Mouse (Mus musculus) cortical plate, adult 2 months (tissue): ENCODE results near the gene Vps45. TPM values are rescaled to one million over a fixed set of nuclear protein-coding genes. Genes with fewer than 3 reads are reported as not detected.

Experiments
- H3K27ac ChIP-seq: fragments of 200-500 bp; 2 replicates; pipeline ENCODE4 v1.5.1; 2012; ENCODE audit warnings: low read length, control low read depth, inconsistent platforms; ENCODE audit not compliant: insufficient read depth
- H3K4me1 ChIP-seq: fragments of 200-500 bp; 2 replicates; pipeline ENCODE4 v1.6.1; 2011; ENCODE audit warnings: low read length; ENCODE audit not compliant: control insufficient read depth, insufficient read depth
- H3K4me3 ChIP-seq: fragments of 200-500 bp; 2 replicates; pipeline ENCODE4 v1.5.1; 2011; ENCODE audit warnings: mild to moderate bottlenecking, low read length, control low read depth; ENCODE audit not compliant: insufficient read depth
- CTCF ChIP-seq: fragments of 200-500 bp; IDR thresholded peaks from 2 replicates; pipeline ENCODE4 v1.5.1; 2011; ENCODE audit warnings: mild to moderate bottlenecking, control low read depth, low read length; ENCODE audit not compliant: insufficient read depth; ENCODE audit errors: extremely low read depth
- POLR2A ChIP-seq: fragments of 200-500 bp; IDR thresholded peaks from 2 replicates; pipeline ENCODE4 v1.6.1; 2011; ENCODE audit warnings: mild to moderate bottlenecking, low read length, control low read depth; ENCODE audit not compliant: insufficient read depth; ENCODE audit errors: extremely low read depth
- polyA plus RNA-seq: library from polyadenylated mRNA; depleted of rRNA; stranded (reverse); fragments of >200 nt; gene quantifications from 2 replicates; pipeline ENCODE4 v1.2.3, GENCODE M21; 2012; rRNA removed

Gene Vps45
- polyA plus RNA-seq, 1 experiment, result 32.1 TPM

DNA sequence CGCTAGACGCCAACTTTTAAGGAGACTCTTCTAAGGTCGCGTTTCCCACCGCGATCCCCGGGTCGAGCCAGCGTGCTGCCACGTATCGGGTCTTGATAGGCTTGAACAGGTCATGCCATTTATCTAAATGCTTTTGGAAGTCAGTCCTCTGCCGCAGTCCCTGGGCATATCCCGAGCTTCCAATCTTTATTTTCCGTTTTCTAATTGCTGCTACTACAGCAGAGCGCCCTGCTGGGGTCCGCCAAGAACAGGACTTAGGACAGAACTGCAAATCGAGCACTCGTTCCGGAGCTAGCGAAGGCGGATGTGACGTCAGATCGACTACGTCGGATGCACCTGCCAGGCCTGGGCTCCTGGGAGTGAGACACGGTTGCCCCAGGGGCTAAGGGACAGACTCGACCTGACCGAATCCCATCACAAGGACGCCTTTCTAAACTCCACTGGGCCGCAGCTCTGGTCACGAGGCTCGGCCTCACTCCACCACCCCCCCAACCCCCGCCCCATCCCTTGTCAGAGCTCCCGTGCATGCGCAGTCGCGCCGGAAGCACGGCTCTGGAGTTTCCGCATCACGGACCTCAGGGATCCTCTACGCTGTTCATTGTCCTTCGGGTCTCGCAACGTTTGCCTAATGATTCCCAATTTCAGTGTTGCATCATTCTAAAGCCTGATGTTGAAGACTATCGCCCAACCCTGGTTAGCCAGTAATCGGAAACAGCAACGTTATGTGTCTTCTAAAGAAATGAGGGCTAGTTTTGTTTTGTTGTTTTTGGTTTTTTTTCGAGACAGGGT lies 107.3 kb downstream of the Vps45 start:
- Histone ChIP-seq H3K4me3 (peak overlapping the region; percentile 49), H3K4me1 (no peaks in the 10 kb centered on the region), H3K27ac (peak overlapping the region; percentile 79)
- TF ChIP-seq CTCF, result no peak
- peak; percentile 91 for TF ChIP-seq POLR2A

Other genes with a start within 250 kb of the Vps45 start
- gene Rprd2, start 239.6 kb downstream of the Vps45 start, polyA plus RNA-seq, result 21.4 and 22.8 TPM in 2 replicates
- gene Prpf3, start 202.6 kb downstream of the Vps45 start, polyA plus RNA-seq, result 36.0 and 36.9 TPM in 2 replicates
- 250 and 251 TPM in 2 replicates for gene Mrps21, start 186.9 kb downstream of the Vps45 start, polyA plus RNA-seq
- 54.7 and 63.6 TPM in 2 replicates for gene Ciart, start 176.2 kb downstream of the Vps45 start, polyA plus RNA-seq
- gene BC028528, start 166.5 kb downstream of the Vps45 start, polyA plus RNA-seq, result 14.2 and 15.6 TPM in 2 replicates
- gene Aph1a, start 164.5 kb downstream of the Vps45 start, polyA plus RNA-seq, result 68.6 and 71.6 TPM in 2 replicates
- gene Car14, start 153.8 kb downstream of the Vps45 start, polyA plus RNA-seq, result 19.9 and 22.3 TPM in 2 replicates
- 69.8 and 85.5 TPM in 2 replicates for gene Anp32e, start 129.2 kb downstream of the Vps45 start, polyA plus RNA-seq
- 133 and 134 TPM in 2 replicates for gene Plekho1, start 62.5 kb downstream of the Vps45 start, polyA plus RNA-seq
- 17.3 and 19.9 TPM in 2 replicates for gene Otud7b, start 46.1 kb upstream of the Vps45 start, polyA plus RNA-seq
- 13.4 and 14.0 TPM in 2 replicates for gene Mtmr11, start 103.5 kb upstream of the Vps45 start, polyA plus RNA-seq
- gene Sf3b4, start 113.9 kb upstream of the Vps45 start, polyA plus RNA-seq, result 46.0 and 51.1 TPM in 2 replicates
- 279 and 292 TPM in 2 replicates for gene Sv2a, start 122.7 kb upstream of the Vps45 start, polyA plus RNA-seq
- gene Bola1, start 161.2 kb upstream of the Vps45 start, polyA plus RNA-seq, result 29.4 and 29.9 TPM in 2 replicates
- gene Hist2h2ab, start 161.4 kb upstream of the Vps45 start, polyA plus RNA-seq, result 1.3 and 2.7 TPM in 2 replicates
- gene Hist2h2ac, start 162.4 kb upstream of the Vps45 start, polyA plus RNA-seq, result 1.9 and 4.6 TPM in 2 replicates
- gene Hist2h2be, start 162.7 kb upstream of the Vps45 start, polyA plus RNA-seq, result 7.7 TPM in 2 replicates
- 9.2 and 10.1 TPM in 2 replicates for gene Hist2h3c2, start 180.7 kb upstream of the Vps45 start, polyA plus RNA-seq
- 5.5 and 18.0 TPM in 2 replicates for gene Hist2h2aa2, start 181.8 kb upstream of the Vps45 start, polyA plus RNA-seq
- gene Hist2h2aa1, start 187.0 kb upstream of the Vps45 start, polyA plus RNA-seq, result 137 and 156 TPM in 2 replicates
- not detected in 2 replicates for gene Hist2h3c1, start 188.2 kb upstream of the Vps45 start, polyA plus RNA-seq
- 3.1 and 3.6 TPM in 2 replicates for gene Hist2h4, start 204.8 kb upstream of the Vps45 start, polyA plus RNA-seq
- 3.3 and 9.5 TPM in 2 replicates for gene Hist2h3b, start 210.2 kb upstream of the Vps45 start, polyA plus RNA-seq
- 3.7 and 6.7 TPM in 2 replicates for gene Hist2h2bb, start 211.3 kb upstream of the Vps45 start, polyA plus RNA-seq
- 3.6 and 5.1 TPM in 2 replicates for gene Fcgr1, start 235.5 kb upstream of the Vps45 start, polyA plus RNA-seq